Comparison of ENCODE assay signal across 16 mouse cellular contexts in the genomic region with DNA sequence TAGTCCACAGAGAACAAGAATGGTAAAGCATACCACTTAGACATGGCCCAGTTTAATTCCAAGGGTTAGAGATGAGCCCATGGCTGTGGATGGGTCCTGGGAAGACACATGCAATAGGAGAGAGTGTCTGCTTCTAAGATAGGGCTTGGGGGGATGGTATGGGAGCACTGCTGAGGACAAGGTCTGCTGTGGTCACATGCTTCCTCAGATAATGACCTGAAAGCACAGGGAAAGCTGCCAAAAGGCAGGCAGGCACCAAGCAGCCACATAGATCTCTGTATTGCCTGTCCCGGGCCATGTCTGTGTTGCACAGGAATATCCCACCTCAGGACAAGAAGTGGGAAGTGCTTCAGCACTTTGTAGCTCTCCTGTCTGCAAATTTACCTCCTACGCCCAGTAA. TPM values are rescaled to one million over a fixed set of nuclear protein-coding genes. Genes with fewer than 3 reads are reported as not detected.
DNase-seq lines count a peak whose midpoint lies in the region; ATAC-seq and TF ChIP-seq lines count a peak whose summit lies in the region.
"Had no signal": no experiment of that assay in that cellular context is flagged by ENCODE, and none has a peak within 500 bp of the region (broad histone marks: within the 10 kb centered on the region; RNA-seq: fewer than 3 reads in every experiment).

No protein-coding gene starts in this region.

- H3K4me3 ChIP-seq in heart, embryonic 12.5 days: no peak overlapping the region
- no peak overlapping the region for H3K4me3 ChIP-seq in liver, adult 2 months (ENCODE audit: insufficient read depth, low read depth, low read length)
- H3K4me3 ChIP-seq: forebrain, embryonic 12.5 days; megakaryocyte, embryonic 14.5 days had no signal

- H3K9me3 ChIP-seq in heart, embryonic 12.5 days (replicated peaks): no peaks in the 10 kb centered on the region
- H3K9me3 ChIP-seq: forebrain, embryonic 12.5 days; megakaryocyte, embryonic 14.5 days had no signal

- ATAC-seq in heart, embryonic 12.5 days (ENCODE audit: insufficient number of reproducible peaks, low FRiP score): peak; percentile 54; the same call in 1 of the 2 replicates
- peak; percentile 84 for ATAC-seq in megakaryocyte-erythroid progenitor cell, adult 5-6 weeks (replicated peaks; ENCODE audit: low FRiP score, low TSS enrichment, poor library complexity, severe bottlenecking)

- H3K4me2 ChIP-seq in heart, embryonic 12.5 days: no peak overlapping the region
- H3K4me2 ChIP-seq: forebrain, embryonic 12.5 days had no signal

- intact Hi-C loops in heart, postnatal 14 days (cut with DNase I): no loop called here

- WGBS in heart, embryonic 12.5 days: 43% methylated on average over 2 of the region's 2 CpGs
- 32% methylated on average over 2 of the region's 2 CpGs for WGBS in liver, adult 2 months

- H3K27ac ChIP-seq in heart, embryonic 12.5 days (ENCODE audit: poor library complexity, severe bottlenecking): peak overlapping the region; percentile 70
- H3K27ac ChIP-seq in liver, adult 2 months (replicated peaks; ENCODE audit: insufficient read depth, low read depth, low read length): peak overlapping the region; percentile 49
- H3K27ac ChIP-seq: forebrain, embryonic 12.5 days had no signal

- no peak for DNase-seq in heart, postnatal 14 days
- DNase-seq in liver, adult 2 months (ENCODE audit: extremely low read depth, low read depth, low spot score): peak; percentile 92
- no peak for DNase-seq in liver
- DNase-seq in kidney, postnatal 14 days: peak; percentile 71
- no peak for DNase-seq in left cerebral cortex, adult 8-10 months (ENCODE audit: low spot score in 2 of 2)
- DNase-seq in spleen, postnatal 4 days (ENCODE audit: low spot score in 2 of 2): no peak
- DNase-seq: cerebellum, postnatal 36 days; lung, adult 2 months; thymus, postnatal 25 days had no signal

- H3K27me3 ChIP-seq in heart, embryonic 12.5 days (replicated peaks): no peaks in the 10 kb centered on the region
- H3K27me3 ChIP-seq in liver, adult 2 months (ENCODE audit: control insufficient read depth, insufficient read depth, low read length): no peaks in the 10 kb centered on the region
- H3K27me3 ChIP-seq: forebrain, embryonic 12.5 days; megakaryocyte, embryonic 14.5 days had no signal

- peaks cover 52% of the 10 kb centered on the region for H3K36me3 ChIP-seq in heart, embryonic 12.5 days
- H3K36me3 ChIP-seq in liver, adult 2 months (ENCODE audit: control insufficient read depth, insufficient read depth, low read length): peaks cover 10% of the 10 kb centered on the region

- TF ChIP-seq CTCF in liver, adult 2 months (IDR thresholded peaks at IDR 0.05; ENCODE audit: low read depth, low read length): no peak

- no peaks in the 10 kb centered on the region for H3K79me2 ChIP-seq in liver, adult 2 months (ENCODE audit: control insufficient read depth, insufficient read depth, low read length)

- peaks cover 52% of the 10 kb centered on the region for H3K4me1 ChIP-seq in heart, embryonic 12.5 days (replicated peaks)
- peaks cover 32% of the 10 kb centered on the region for H3K4me1 ChIP-seq in liver, adult 2 months (ENCODE audit: control insufficient read depth, insufficient read depth, low read length)

- H3K9ac ChIP-seq in heart, embryonic 12.5 days: no peak overlapping the region
- H3K9ac ChIP-seq in liver, adult 2 months (ENCODE audit: low read depth, low read length): no peak overlapping the region
- H3K9ac ChIP-seq: forebrain, embryonic 12.5 days had no signal

- no peak for TF ChIP-seq POLR2A in liver, adult 2 months (IDR thresholded peaks at IDR 0.05; ENCODE audit: extremely low read depth, insufficient read depth, low read length)

RNA-seq across cellular contexts. Expression of a gene that starts 11.5 kb away (rescaled TPM):
- polyA plus RNA-seq in heart, embryonic 12.5 days (2016; fragmentation: Nextera tagmentation; extraction: Ambion mirVana): 10.7 and 12.6 TPM in 2 replicates
- 10 to 100 TPM; 13.3 to 15.9 TPM for total RNA-seq in heart, postnatal 14 days (2021)
- 9.5 and 14.9 TPM in 2 replicates for total RNA-seq in liver, adult 2 months (2014; rRNA removed)
- 23.4 and 28.0 TPM in 2 replicates for polyA plus RNA-seq in liver, adult 2 months (2012; rRNA removed)
- 19.9 and 24.4 TPM in 2 replicates for total RNA-seq in megakaryocyte-erythroid progenitor cell, adult 5-6 weeks (2014; fragmentation: Nextera tagmentation)
- 24.4 and 37.8 TPM in 2 replicates for total RNA-seq in megakaryocyte-erythroid progenitor cell, adult 5-6 weeks (2017)
- 10 to 100 TPM; 35.9 to 39.9 (median 38.0) TPM for total RNA-seq in left cerebral cortex, adult 8-10 months (2022)

RNA-seq across cellular contexts. Expression of a gene that starts 20.8 kb away (rescaled TPM):
- not detected in 2 replicates for polyA plus RNA-seq in heart, embryonic 12.5 days (2016; fragmentation: Nextera tagmentation; extraction: Ambion mirVana)
- not detected for total RNA-seq in heart, postnatal 14 days (2021)
- total RNA-seq in liver, adult 2 months (2014; rRNA removed): not detected in 2 replicates
- polyA plus RNA-seq in liver, adult 2 months (2012; rRNA removed): not detected in 2 replicates
- total RNA-seq in megakaryocyte-erythroid progenitor cell, adult 5-6 weeks (2014; fragmentation: Nextera tagmentation): not detected in 2 replicates
- total RNA-seq in megakaryocyte-erythroid progenitor cell, adult 5-6 weeks (2017): not detected in 2 replicates
- total RNA-seq in left cerebral cortex, adult 8-10 months (2022): not detected
- total RNA-seq: hematopoietic stem cell, adult 5-6 weeks had no signal
- polyA plus RNA-seq: embryonic facial prominence, embryonic 14.5 days; forebrain, embryonic 12.5 days; intestine, embryonic 14.5 days; lung, adult 2 months had no signal

RNA-seq across cellular contexts. Expression of a gene that starts 21.3 kb away (rescaled TPM):
- polyA plus RNA-seq in heart, embryonic 12.5 days (2016; fragmentation: Nextera tagmentation; extraction: Ambion mirVana): 9.7 and 11.2 TPM in 2 replicates
- total RNA-seq in heart, postnatal 14 days (2021): 1 to 10 TPM; 5.9 to 7.1 TPM
- 2.0 and 3.0 TPM in 2 replicates for total RNA-seq in liver, adult 2 months (2014; rRNA removed)
- polyA plus RNA-seq in liver, adult 2 months (2012; rRNA removed): 2.7 and 3.2 TPM in 2 replicates
- 12.3 and 27.8 TPM in 2 replicates for total RNA-seq in megakaryocyte-erythroid progenitor cell, adult 5-6 weeks (2014; fragmentation: Nextera tagmentation)
- total RNA-seq in megakaryocyte-erythroid progenitor cell, adult 5-6 weeks (2017): 5.6 and 8.5 TPM in 2 replicates
- total RNA-seq in left cerebral cortex, adult 8-10 months (2022): 1 to 10 TPM; 3.6 to 4.1 (median 3.8) TPM

RNA-seq across cellular contexts. Expression of a gene that starts 36.2 kb away (rescaled TPM):
- 1.1 and 1.2 TPM in 2 replicates for polyA plus RNA-seq in heart, embryonic 12.5 days (2016; fragmentation: Nextera tagmentation; extraction: Ambion mirVana)
- 10 to 100 TPM; 19.4 to 28.1 TPM for total RNA-seq in heart, postnatal 14 days (2021)
- total RNA-seq in liver, adult 2 months (2014; rRNA removed): 31.9 and 37.9 TPM in 2 replicates
- 19.1 and 20.1 TPM in 2 replicates for polyA plus RNA-seq in liver, adult 2 months (2012; rRNA removed)
- total RNA-seq in megakaryocyte-erythroid progenitor cell, adult 5-6 weeks (2014; fragmentation: Nextera tagmentation): 1.8 and 1.9 TPM in 2 replicates
- total RNA-seq in megakaryocyte-erythroid progenitor cell, adult 5-6 weeks (2017): 2.2 and 3.7 TPM in 2 replicates
- 1 to 10 TPM; 1.9 to 4.3 (median 2.9) TPM for total RNA-seq in left cerebral cortex, adult 8-10 months (2022)

Comparison
In these comparisons a context has a peak if more than half of its experiments do, and no peak if none do; other contexts are left out.
1. DNase-seq: peak in liver, adult 2 months (single experiment) and kidney, postnatal 14 days (single experiment); none in heart, postnatal 14 days (0 of 2), liver (single experiment), left cerebral cortex, adult 8-10 months (0 of 2) and spleen, postnatal 4 days (0 of 2).